Mouse (Mus musculus): ENCODE results near the gene Gm29106. TPM values are rescaled to one million over a fixed set of nuclear protein-coding genes. Genes with fewer than 3 reads are reported as not detected.
"Not testable (repeated sequence)": the region's sequence is repeated elsewhere in the genome, so short reads cannot be mapped to it uniquely, and the experiment has no call there.

Gene Gm29106
- total RNA-seq (2021) = not detected
- long read RNA-seq, experiment 1 = 0 reads
- long read RNA-seq, experiment 2 = 0 reads

- intact Hi-C loops (cut with DNase I) = not testable (repeated sequence)
Observed at GRCm38 (mm10) chr1:118176242-118176641, at the start of gene Gm29106. Gm29106 (plus strand) TSS chr1:118176542.

GRCm38 (mm10) chr1:118228540-118228939 lies 52.2 kb downstream of the Gm29106 start:
- intact Hi-C loops (cut with DNase I) = no loop called here
- no peak for DNase-seq

More at GRCm38 (mm10) chr1:118176242-118176641, at the start of gene Gm29106:
- not testable (repeated sequence) for DNase-seq

- intact Hi-C loops (cut with DNase I) = no loop called here
- no peak for DNase-seq
Observed at GRCm38 (mm10) chr1:118236032-118236431, 59.7 kb downstream of the Gm29106 start.

Other genes with a start within 250 kb of the Gm29106 start
- gene Gm28168, start 248.5 kb upstream of the Gm29106 start, total RNA-seq (2021) = not detected
- not detected for gene Gm7145, start 210.6 kb upstream of the Gm29106 start, total RNA-seq (2021)
- gene Tsn, start 135.2 kb downstream of the Gm29106 start, total RNA-seq (2021) = 10 to 100 TPM; 68.1 to 69.7 TPM
- gene Nifk, start 145.3 kb downstream of the Gm29106 start, total RNA-seq (2021) = 10 to 100 TPM; 15.8 to 19.8 TPM
- 100 to 1,000 TPM; 290 to 301 TPM for gene Clasp1, start 212.5 kb downstream of the Gm29106 start, total RNA-seq (2021)

All from heart, postnatal 14 days (tissue).